In genomic region chr7:98806961-98807360, GRCm38 (mm10) we compare ENCODE assay signal across 23 mouse cellular contexts. TPM values are rescaled to one million over a fixed set of nuclear protein-coding genes. Genes with fewer than 3 reads are reported as not detected.
"Had no signal": no experiment of that assay in that cellular context is flagged by ENCODE, and none has a peak within 500 bp of the region (broad histone marks: within the 10 kb centered on the region; RNA-seq: fewer than 3 reads in every experiment).

No protein-coding gene starts in this region.

- H3K4me2 ChIP-seq: heart, embryonic 11.5 days; heart, embryonic 13.5 days; heart, embryonic 15.5 days; hindbrain, embryonic 13.5 days; hindbrain, embryonic 15.5 days; limb, embryonic 13.5 days; limb, embryonic 15.5 days; liver, embryonic 12.5 days had no signal

- H3K27me3 ChIP-seq: heart, embryonic 13.5 days; heart, embryonic 15.5 days; hindbrain, embryonic 15.5 days; limb, embryonic 15.5 days had no signal

- H3K4me3 ChIP-seq: heart, adult 2 months; heart, embryonic 13.5 days; heart, embryonic 15.5 days; hindbrain, embryonic 13.5 days; hindbrain, embryonic 15.5 days; limb, embryonic 13.5 days; limb, embryonic 15.5 days; liver, embryonic 12.5 days had no signal

- H3K36me3 ChIP-seq: heart, embryonic 13.5 days; heart, embryonic 15.5 days; hindbrain, embryonic 13.5 days; hindbrain, embryonic 15.5 days; limb, embryonic 13.5 days; limb, embryonic 15.5 days; liver, embryonic 12.5 days had no signal

- H3K9ac ChIP-seq: forebrain, postnatal 0 days; heart, embryonic 13.5 days; heart, embryonic 15.5 days; hindbrain, embryonic 13.5 days; hindbrain, embryonic 15.5 days; limb, embryonic 13.5 days; limb, embryonic 15.5 days; liver, embryonic 12.5 days; liver, embryonic 14.5 days had no signal

- H3K27ac ChIP-seq: heart, adult 2 months; heart, embryonic 13.5 days; heart, embryonic 15.5 days; hindbrain, embryonic 13.5 days; hindbrain, embryonic 15.5 days; hindbrain, postnatal 0 days; limb, embryonic 13.5 days; limb, embryonic 15.5 days; liver, embryonic 12.5 days; liver, embryonic 14.5 days had no signal

- H3K9me3 ChIP-seq: heart, embryonic 13.5 days; heart, embryonic 15.5 days; hindbrain, embryonic 13.5 days; hindbrain, embryonic 15.5 days; limb, embryonic 15.5 days; liver, embryonic 12.5 days had no signal

- DNase-seq: forebrain, postnatal 0 days; gastrocnemius, postnatal 14 days; gastrocnemius, postnatal 36 days; heart, adult 11 months; heart, adult 2 months; heart, postnatal 14 days; heart, postnatal 36 days; layer of hippocampus, adult 9-11 months; layer of hippocampus, postnatal 36 days; left cerebral cortex, postnatal 4 days; lung, adult 18-20 months had no signal

- ATAC-seq: forebrain, postnatal 0 days; hindbrain, postnatal 0 days; intestine, embryonic 16.5 days; liver, embryonic 12.5 days had no signal

RNA-seq across cellular contexts. Expression of gene Wnt11, which starts 28.0 kb away (rescaled TPM):
- total RNA-seq: hematopoietic stem cell, adult 5-6 weeks had no signal
